Mouse (Mus musculus): ENCODE measurements around the gene Zfp184. TPM values are rescaled to one million over a fixed set of nuclear protein-coding genes. Genes with fewer than 3 reads are reported as not detected.

Zfp184 gene
- polyA plus RNA-seq, 1 experiment from 2014 or later, result 27.9 TPM

DNA sequence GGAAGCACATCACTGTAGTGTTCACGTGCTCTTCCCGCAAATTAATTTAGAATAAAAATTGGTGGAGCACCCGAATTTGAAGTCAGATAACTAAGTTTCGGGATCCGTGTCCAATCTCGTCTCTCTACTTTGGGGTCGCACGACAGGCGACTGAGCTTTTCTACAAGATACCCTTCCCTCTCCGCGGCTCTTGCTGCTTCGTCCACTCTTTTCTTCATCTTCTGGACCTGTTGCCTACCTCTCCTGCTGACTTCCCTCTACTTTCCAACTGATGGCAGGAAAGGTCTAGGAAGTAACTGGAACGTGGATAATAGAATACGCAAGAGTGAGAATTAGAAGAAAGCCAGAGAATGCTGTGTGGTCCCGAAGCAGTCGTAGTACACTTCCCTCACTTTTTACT lies 26.9 kb upstream of the Zfp184 start:
- H3K27me3 ChIP-seq (ENCODE audit: control insufficient read depth, insufficient read depth, low read length), result peaks cover 9% of the 10 kb centered on the region; the same call in 1 of the 2 replicates
- no peak overlapping the region for H3K27ac ChIP-seq (ENCODE audit: low read depth, low read length)
- H3K9ac ChIP-seq (ENCODE audit: low read length), result peak overlapping the region; percentile 36; the same call in 1 of the 2 replicates
- H3K9me3 ChIP-seq (ENCODE audit: control insufficient read depth, low read length), result no peaks in the 10 kb centered on the region
- peak overlapping the region; percentile 35 for H3K4me3 ChIP-seq (ENCODE audit: low read depth, low read length)
- under 1% methylated on average over 16 of the region's 16 CpGs for WGBS
- H3K36me3 ChIP-seq (ENCODE audit: control insufficient read depth, insufficient read depth, low read length), result no peaks in the 10 kb centered on the region
- DNase-seq (ENCODE audit: low spot score, missing footprints) (peak; percentile 94), ATAC-seq (ENCODE audit: low FRiP score) (no peak)
- H3K4me2 ChIP-seq, result peak overlapping the region; percentile 58
- H3K4me1 ChIP-seq (ENCODE audit: control insufficient read depth, insufficient read depth, low read length), result peaks cover 2% of the 10 kb centered on the region; the same call in 1 of the 2 replicates

DNA sequence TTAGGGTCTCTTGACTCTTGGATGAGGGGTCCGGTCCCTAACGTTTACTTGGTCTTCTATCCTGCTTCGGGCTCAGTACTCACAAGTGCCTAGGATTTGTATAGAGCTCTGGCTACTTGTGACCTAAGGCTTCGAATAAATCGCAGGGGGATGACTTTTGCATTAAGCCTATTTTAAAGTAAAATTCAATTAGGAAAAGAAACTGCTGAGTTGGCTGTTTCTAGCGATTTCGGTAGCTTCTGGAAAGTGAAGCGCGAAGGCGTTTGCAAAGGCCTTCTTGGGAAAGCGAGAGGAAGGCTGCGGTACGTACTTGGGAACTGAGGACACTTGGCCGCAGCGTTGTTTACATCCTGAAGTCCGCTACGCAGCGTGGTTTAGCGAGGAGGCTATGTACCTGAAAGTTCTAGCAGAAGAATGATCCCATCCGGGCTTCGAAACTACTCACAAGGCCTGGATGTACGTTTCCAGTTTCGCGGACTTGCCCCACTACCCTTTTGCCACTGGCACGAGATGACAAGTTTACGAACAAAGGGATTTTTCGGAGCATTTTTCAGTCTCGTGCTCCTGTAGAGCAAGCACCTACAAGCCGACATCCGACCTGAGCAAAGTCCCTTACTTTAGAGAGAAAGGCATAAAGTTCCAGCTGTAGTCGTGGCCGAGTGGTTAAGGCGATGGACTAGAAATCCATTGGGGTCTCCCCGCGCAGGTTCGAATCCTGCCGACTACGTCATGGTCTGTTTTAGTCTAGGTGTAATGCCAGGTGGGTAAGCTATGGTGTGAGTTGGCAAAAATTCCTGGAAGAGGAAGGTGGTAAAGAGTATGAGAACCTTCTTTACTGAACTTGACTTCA lies 26.1 kb upstream of the Zfp184 start:
- under 1% methylated on average over 38 of the region's 38 CpGs for WGBS
- Histone ChIP-seq H3K4me3 (ENCODE audit: low read depth, low read length) (peak overlapping the region; percentile 35), H3K9me3 (ENCODE audit: control insufficient read depth, low read length) (no peaks in the 10 kb centered on the region), H3K27ac (ENCODE audit: low read depth, low read length) (no peak overlapping the region), H3K9ac (ENCODE audit: low read length) (peak overlapping the region; percentile 48), H3K27me3 (ENCODE audit: control insufficient read depth, insufficient read depth, low read length) (peaks cover 9% of the 10 kb centered on the region; the same call in 1 of the 2 replicates), H3K4me2 (peak overlapping the region; percentile 58), H3K36me3 (ENCODE audit: control insufficient read depth, insufficient read depth, low read length) (no peaks in the 10 kb centered on the region), H3K4me1 (ENCODE audit: control insufficient read depth, insufficient read depth, low read length) (peaks cover 2% of the 10 kb centered on the region; the same call in 1 of the 2 replicates)
- DNase-seq (ENCODE audit: low spot score, missing footprints) (peak; percentile 98), ATAC-seq (ENCODE audit: low FRiP score) (peak; percentile 87)

DNA sequence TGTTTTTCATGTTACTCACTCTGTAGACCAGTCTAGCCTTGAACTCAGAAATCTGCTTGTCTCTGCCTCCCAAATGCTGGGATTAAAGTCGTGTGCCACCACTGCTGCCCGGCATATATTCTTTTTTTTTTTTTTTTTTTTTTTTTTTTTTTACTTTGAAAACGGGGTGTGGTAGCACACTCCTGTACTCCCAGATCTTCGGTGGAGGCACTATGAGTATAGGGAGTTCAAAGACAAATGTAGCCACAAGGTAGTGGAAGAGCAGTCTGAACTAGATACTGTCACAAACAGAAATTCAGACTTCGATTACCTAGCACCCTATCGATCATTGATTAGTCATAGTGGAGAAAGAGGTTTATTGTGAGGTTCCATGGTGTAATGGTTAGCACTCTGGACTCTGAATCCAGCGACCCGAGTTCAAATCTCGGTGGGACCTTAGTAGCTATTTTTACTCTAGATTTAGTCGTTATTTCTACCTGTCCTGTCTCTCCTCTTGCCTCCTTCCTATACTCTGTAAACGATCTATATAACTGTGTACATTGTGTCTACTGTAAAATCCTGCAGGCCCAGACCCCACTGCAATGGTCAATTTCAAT lies 25.0 kb upstream of the Zfp184 start:
- peak; percentile 92 for DNase-seq (ENCODE audit: low spot score, missing footprints)
- Histone ChIP-seq H3K27me3 (ENCODE audit: control insufficient read depth, insufficient read depth, low read length) (peaks cover 9% of the 10 kb centered on the region; the same call in 1 of the 2 replicates), H3K9ac (ENCODE audit: low read length) (no peak overlapping the region), H3K4me1 (ENCODE audit: control insufficient read depth, insufficient read depth, low read length) (peaks cover 2% of the 10 kb centered on the region; the same call in 1 of the 2 replicates), H3K4me2 (no peak overlapping the region), H3K4me3 (ENCODE audit: low read depth, low read length) (no peak overlapping the region), H3K9me3 (ENCODE audit: control insufficient read depth, low read length) (no peaks in the 10 kb centered on the region), H3K36me3 (ENCODE audit: control insufficient read depth, insufficient read depth, low read length) (no peaks in the 10 kb centered on the region), H3K27ac (ENCODE audit: low read depth, low read length) (no peak overlapping the region)
- ATAC-seq (ENCODE audit: low FRiP score), result no peak
- 4% methylated on average over 11 of the region's 11 CpGs for WGBS

DNA sequence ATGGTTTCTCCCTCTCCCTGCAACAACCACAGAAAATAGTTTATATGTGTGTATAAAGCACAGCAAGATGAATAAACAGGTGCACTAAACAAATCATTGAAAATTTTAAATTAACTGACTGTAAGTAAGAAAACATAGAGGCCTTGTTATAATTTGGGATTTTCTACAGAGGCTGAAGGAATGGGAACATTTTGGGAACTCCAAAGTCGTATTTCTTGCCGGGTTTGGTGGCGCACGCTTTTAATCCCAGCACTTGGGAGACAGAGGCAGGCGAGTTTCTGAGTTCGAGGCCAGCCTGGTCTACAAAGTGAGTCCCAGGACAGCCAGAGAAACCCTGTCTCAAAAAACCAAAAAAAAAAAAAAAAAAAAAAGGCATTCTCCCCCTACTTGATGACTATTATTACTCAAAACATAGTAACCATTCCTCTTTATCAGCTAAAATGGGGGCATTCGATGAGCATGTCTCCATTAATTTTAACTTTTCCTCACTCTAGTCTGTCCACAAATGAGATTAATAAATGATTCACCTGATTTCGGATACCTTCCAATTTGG lies 24.1 kb upstream of the Zfp184 start:
- Histone ChIP-seq H3K9me3 (ENCODE audit: control insufficient read depth, low read length) (no peaks in the 10 kb centered on the region), H3K27me3 (ENCODE audit: control insufficient read depth, insufficient read depth, low read length) (peaks cover 9% of the 10 kb centered on the region; the same call in 1 of the 2 replicates), H3K27ac (ENCODE audit: low read depth, low read length) (no peak overlapping the region), H3K9ac (ENCODE audit: low read length) (no peak overlapping the region), H3K4me2 (no peak overlapping the region), H3K4me3 (ENCODE audit: low read depth, low read length) (no peak overlapping the region), H3K36me3 (ENCODE audit: control insufficient read depth, insufficient read depth, low read length) (no peaks in the 10 kb centered on the region), H3K4me1 (ENCODE audit: control insufficient read depth, insufficient read depth, low read length) (peaks cover 5% of the 10 kb centered on the region; the same call in 1 of the 2 replicates)
- no peak for ATAC-seq (ENCODE audit: low FRiP score)
- 23% methylated on average over 8 of the region's 8 CpGs for WGBS
- no peak for DNase-seq (ENCODE audit: low spot score, missing footprints)

DNA sequence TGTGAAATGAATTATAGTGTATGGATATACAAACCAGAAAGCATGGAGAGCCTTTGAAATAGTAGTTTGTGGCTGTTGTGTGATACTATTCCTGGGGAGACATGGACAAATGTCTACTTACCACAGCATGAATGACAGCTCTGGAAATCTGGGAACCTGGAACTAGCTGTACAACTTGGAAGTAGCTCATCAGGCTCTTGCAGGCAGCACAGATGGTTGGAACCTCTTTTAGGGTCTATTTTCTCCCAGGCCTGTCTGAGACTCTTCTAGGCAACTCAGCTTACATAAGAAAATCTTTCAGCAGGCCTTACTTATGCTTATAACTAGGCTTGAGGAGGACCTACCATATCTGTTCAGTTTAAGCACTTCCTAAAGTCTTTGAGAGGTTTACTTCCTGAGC lies 21.5 kb upstream of the Zfp184 start:
- H3K36me3 ChIP-seq (ENCODE audit: control insufficient read depth, insufficient read depth, low read length), result no peaks in the 10 kb centered on the region
- ATAC-seq (ENCODE audit: low FRiP score) (no peak), DNase-seq (ENCODE audit: low spot score, missing footprints) (no peak)
- H3K4me2 ChIP-seq, result no peak overlapping the region
- no peak overlapping the region for H3K4me3 ChIP-seq (ENCODE audit: low read depth, low read length)
- no peak overlapping the region for H3K27ac ChIP-seq (ENCODE audit: low read depth, low read length)
- no peaks in the 10 kb centered on the region for H3K9me3 ChIP-seq (ENCODE audit: control insufficient read depth, low read length)
- H3K4me1 ChIP-seq (ENCODE audit: control insufficient read depth, insufficient read depth, low read length), result 0 out of 2 replicates have a peak, but pooled peaks cover 2% of the 10 kb centered on the region
- H3K9ac ChIP-seq (ENCODE audit: low read length), result no peak overlapping the region
- no peaks in the 10 kb centered on the region for H3K27me3 ChIP-seq (ENCODE audit: control insufficient read depth, insufficient read depth, low read length)

DNA sequence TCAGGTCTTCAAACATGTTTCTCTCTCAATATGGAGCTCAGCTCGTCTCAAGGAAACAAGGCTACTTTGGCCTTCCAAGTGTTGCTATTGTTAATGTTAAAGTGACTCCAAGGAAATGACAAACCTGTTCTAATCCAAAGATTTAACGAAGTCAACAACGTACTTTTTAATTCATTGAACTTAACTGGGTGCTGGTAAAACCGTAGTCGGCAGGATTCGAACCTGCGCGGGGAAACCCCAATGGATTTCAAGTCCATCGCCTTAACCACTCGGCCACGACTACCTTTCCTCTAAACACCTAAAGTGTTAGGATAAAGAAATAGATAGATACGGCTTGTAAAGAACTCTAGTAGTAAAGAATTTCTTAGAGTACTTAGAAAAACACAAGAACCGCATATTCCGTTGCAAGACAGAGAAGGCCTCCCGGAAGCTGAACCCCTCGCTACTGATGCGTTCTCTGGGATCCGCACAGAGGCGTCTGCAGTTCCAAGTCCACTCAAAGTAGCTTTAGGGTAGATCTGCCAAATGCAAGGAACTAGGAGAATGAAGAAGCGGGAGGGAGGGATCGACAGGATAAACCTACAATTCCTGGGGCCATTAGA lies 20.1 kb upstream of the Zfp184 start:
- no peaks in the 10 kb centered on the region for H3K27me3 ChIP-seq (ENCODE audit: control insufficient read depth, insufficient read depth, low read length)
- 2% methylated on average over 21 of the region's 21 CpGs for WGBS
- H3K9ac ChIP-seq (ENCODE audit: low read length), result no peak overlapping the region
- no peaks in the 10 kb centered on the region for H3K9me3 ChIP-seq (ENCODE audit: control insufficient read depth, low read length)
- H3K4me2 ChIP-seq, result peak overlapping the region; percentile 15
- H3K4me3 ChIP-seq (ENCODE audit: low read depth, low read length), result no peak overlapping the region
- peak; percentile 94 for DNase-seq (ENCODE audit: low spot score, missing footprints)
- H3K4me1 ChIP-seq (ENCODE audit: control insufficient read depth, insufficient read depth, low read length), result 0 out of 2 replicates have a peak, but pooled peaks cover 2% of the 10 kb centered on the region
- no peak for ATAC-seq (ENCODE audit: low FRiP score)
- H3K36me3 ChIP-seq (ENCODE audit: control insufficient read depth, insufficient read depth, low read length), result no peaks in the 10 kb centered on the region
- no peak overlapping the region for H3K27ac ChIP-seq (ENCODE audit: low read depth, low read length)

DNA sequence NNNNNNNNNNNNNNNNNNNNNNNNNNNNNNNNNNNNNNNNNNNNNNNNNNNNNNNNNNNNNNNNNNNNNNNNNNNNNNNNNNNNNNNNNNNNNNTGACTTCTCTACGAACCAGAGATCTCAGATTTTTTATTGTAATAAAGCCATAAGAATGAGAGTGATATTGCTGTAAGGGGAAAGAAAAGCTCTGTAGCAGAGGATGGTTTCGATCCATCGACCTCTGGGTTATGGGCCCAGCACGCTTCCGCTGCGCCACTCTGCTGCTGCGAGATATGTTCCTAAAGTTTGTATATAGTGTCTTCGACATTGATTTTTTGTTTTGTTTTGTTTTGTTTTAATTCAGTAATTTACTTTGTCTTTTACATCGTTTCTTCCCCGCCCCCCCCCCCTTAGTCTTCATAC lies 13.9 kb upstream of the Zfp184 start:
- Histone ChIP-seq H3K4me2 (no peak overlapping the region), H3K9ac (ENCODE audit: low read length) (no peak overlapping the region), H3K4me1 (ENCODE audit: control insufficient read depth, insufficient read depth, low read length) (no peaks in the 10 kb centered on the region), H3K36me3 (ENCODE audit: control insufficient read depth, insufficient read depth, low read length) (no peaks in the 10 kb centered on the region), H3K27ac (ENCODE audit: low read depth, low read length) (no peak overlapping the region), H3K4me3 (ENCODE audit: low read depth, low read length) (no peak overlapping the region), H3K9me3 (ENCODE audit: control insufficient read depth, low read length) (no peaks in the 10 kb centered on the region), H3K27me3 (ENCODE audit: control insufficient read depth, insufficient read depth, low read length) (no peaks in the 10 kb centered on the region)
- no peak for DNase-seq (ENCODE audit: low spot score, missing footprints)
- WGBS, result 9% methylated on average over 10 of the region's 10 CpGs
- no peak for ATAC-seq (ENCODE audit: low FRiP score)

DNA sequence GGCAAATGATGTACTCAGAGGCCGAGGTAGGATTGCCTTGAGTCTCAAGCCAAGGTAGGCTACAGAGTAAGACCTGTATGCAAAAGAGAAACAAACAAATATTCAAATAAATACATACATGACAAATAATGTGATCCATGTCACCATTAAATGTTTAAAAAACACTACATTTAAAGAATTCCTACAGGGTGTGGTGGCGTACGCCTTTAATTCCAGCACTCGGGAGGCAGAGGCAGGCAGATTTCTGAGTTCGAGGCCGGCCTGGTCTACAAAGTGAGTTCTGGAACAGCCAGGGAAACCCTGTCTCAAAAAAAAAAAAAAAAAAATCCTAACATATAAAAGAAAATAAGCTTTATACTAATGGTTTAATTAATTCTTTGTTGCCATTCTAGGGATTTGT lies 13.2 kb upstream of the Zfp184 start:
- ATAC-seq (ENCODE audit: low FRiP score) (no peak), DNase-seq (ENCODE audit: low spot score, missing footprints) (no peak)
- Histone ChIP-seq H3K27ac (ENCODE audit: low read depth, low read length) (no peak overlapping the region), H3K4me3 (ENCODE audit: low read depth, low read length) (no peak overlapping the region), H3K9ac (ENCODE audit: low read length) (no peak overlapping the region), H3K4me2 (no peak overlapping the region), H3K27me3 (ENCODE audit: control insufficient read depth, insufficient read depth, low read length) (no peaks in the 10 kb centered on the region), H3K36me3 (ENCODE audit: control insufficient read depth, insufficient read depth, low read length) (no peaks in the 10 kb centered on the region), H3K4me1 (ENCODE audit: control insufficient read depth, insufficient read depth, low read length) (no peaks in the 10 kb centered on the region), H3K9me3 (ENCODE audit: control insufficient read depth, low read length) (no peaks in the 10 kb centered on the region)
- 36% methylated on average over 6 of the region's 6 CpGs for WGBS
